Mouse (Mus musculus): ENCODE results near the gene Folr2. TPM values are rescaled to one million over a fixed set of nuclear protein-coding genes. Genes with fewer than 3 reads are reported as not detected.

Gene Folr2
- polyA plus RNA-seq (2014; fragmentation: Nextera tagmentation; extraction: Ambion mirVana): 0.33 and 0.48 TPM in 2 replicates

DNA sequence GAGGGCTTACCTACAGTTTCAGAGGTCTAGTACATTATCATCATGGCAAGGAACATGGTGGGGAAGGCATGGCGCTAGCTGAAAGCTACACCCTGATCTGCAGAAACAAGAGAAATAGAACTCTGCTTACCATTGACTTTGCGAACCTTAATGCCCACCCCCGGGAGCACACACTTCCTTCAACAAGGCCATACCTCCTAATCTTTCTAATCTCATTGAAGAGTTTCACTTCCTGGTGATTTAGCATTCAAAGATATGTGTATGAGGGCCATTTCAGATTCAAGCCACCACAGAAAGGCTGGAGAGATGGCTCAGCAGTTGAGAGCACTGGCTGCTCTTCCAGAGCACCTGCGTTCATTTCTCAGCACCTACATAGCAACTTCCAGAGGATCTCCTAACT, at the start of gene Folr2:
Gene Folr2 (minus strand): TSS at position 101 of the 400 bp plus-strand sequence.
- no peaks in the 10 kb centered on the region for H3K27me3 ChIP-seq (ENCODE audit: control insufficient read depth, insufficient read depth, low read length)
- whole genome bisulfite sequencing: 93% methylated on average over 4 of the region's 4 CpGs
- no peak within 1 kb of the TSS for H3K4me3 ChIP-seq (ENCODE audit: low read depth, low read length)
- H3K27ac ChIP-seq (replicated peaks; ENCODE audit: low read depth, low read length): no peak within 1 kb of the TSS
- H3K36me3 ChIP-seq (ENCODE audit: control insufficient read depth, insufficient read depth, low read length): no peaks in the 10 kb centered on the region
- ATAC-seq (ENCODE audit: insufficient number of reproducible peaks, low FRiP score, low TSS enrichment, low read depth) (no peak), DNase-seq (ENCODE audit: low spot score) (no peak)
- no peaks in the 10 kb centered on the region for H3K9me3 ChIP-seq (ENCODE audit: control insufficient read depth, low read length)
- no peak within 1 kb of the TSS for H3K4me2 ChIP-seq (ENCODE audit: low read depth, severe bottlenecking)
- H3K9ac ChIP-seq (ENCODE audit: low read length): no peak within 1 kb of the TSS
- no peaks in the 10 kb centered on the region for H3K4me1 ChIP-seq (ENCODE audit: control insufficient read depth, insufficient read depth, low read length)

GRCm38 (mm10) chr7:101906696-101907095, 49.7 kb upstream of the Folr2 start:
- Histone ChIP-seq H3K4me2 (ENCODE audit: low read depth, severe bottlenecking) (peak overlapping the region; percentile 72), H3K9me3 (ENCODE audit: control insufficient read depth, low read length) (no peaks in the 10 kb centered on the region), H3K36me3 (ENCODE audit: control insufficient read depth, insufficient read depth, low read length) (peaks cover 11% of the 10 kb centered on the region; the same call in 1 of the 2 replicates), H3K4me1 (ENCODE audit: control insufficient read depth, insufficient read depth, low read length) (peaks cover 8% of the 10 kb centered on the region; the same call in 1 of the 2 replicates), H3K9ac (ENCODE audit: low read length) (peak overlapping the region; percentile 87), H3K27ac (replicated peaks; ENCODE audit: low read depth, low read length) (no peak overlapping the region), H3K4me3 (ENCODE audit: low read depth, low read length) (peak overlapping the region; percentile 75), H3K27me3 (ENCODE audit: control insufficient read depth, insufficient read depth, low read length) (no peaks in the 10 kb centered on the region)
- ATAC-seq (ENCODE audit: insufficient number of reproducible peaks, low FRiP score, low TSS enrichment, low read depth) (no peak), DNase-seq (ENCODE audit: low spot score) (no peak)
- WGBS: 81% methylated on average over 8 of the region's 8 CpGs

- 14% methylated on average over 11 of the region's 11 CpGs for WGBS
- H3K4me2 ChIP-seq (ENCODE audit: low read depth, severe bottlenecking): peak within 1 kb of the TSS; percentile 72
- ATAC-seq (ENCODE audit: insufficient number of reproducible peaks, low FRiP score, low TSS enrichment, low read depth) (no peak), DNase-seq (ENCODE audit: low spot score) (no peak)
- H3K9ac ChIP-seq (ENCODE audit: low read length): peak within 1 kb of the TSS; percentile 87
- peaks cover 11% of the 10 kb centered on the region; the same call in 1 of the 2 replicates for H3K36me3 ChIP-seq (ENCODE audit: control insufficient read depth, insufficient read depth, low read length)
- peak within 1 kb of the TSS; percentile 75 for H3K4me3 ChIP-seq (ENCODE audit: low read depth, low read length)
- peak within 1 kb of the TSS; percentile 93 for H3K27ac ChIP-seq (replicated peaks; ENCODE audit: low read depth, low read length)
- no peaks in the 10 kb centered on the region for H3K27me3 ChIP-seq (ENCODE audit: control insufficient read depth, insufficient read depth, low read length)
- H3K9me3 ChIP-seq (ENCODE audit: control insufficient read depth, low read length): no peaks in the 10 kb centered on the region
- peaks cover 8% of the 10 kb centered on the region; the same call in 1 of the 2 replicates for H3K4me1 ChIP-seq (ENCODE audit: control insufficient read depth, insufficient read depth, low read length)
Measured at GRCm38 (mm10) chr7:101906287-101906681, 49.3 kb upstream of the Folr2 start, which contains the start of gene Tomt. TSS of gene Tomt (minus strand) at chr7:101906359.

DNA sequence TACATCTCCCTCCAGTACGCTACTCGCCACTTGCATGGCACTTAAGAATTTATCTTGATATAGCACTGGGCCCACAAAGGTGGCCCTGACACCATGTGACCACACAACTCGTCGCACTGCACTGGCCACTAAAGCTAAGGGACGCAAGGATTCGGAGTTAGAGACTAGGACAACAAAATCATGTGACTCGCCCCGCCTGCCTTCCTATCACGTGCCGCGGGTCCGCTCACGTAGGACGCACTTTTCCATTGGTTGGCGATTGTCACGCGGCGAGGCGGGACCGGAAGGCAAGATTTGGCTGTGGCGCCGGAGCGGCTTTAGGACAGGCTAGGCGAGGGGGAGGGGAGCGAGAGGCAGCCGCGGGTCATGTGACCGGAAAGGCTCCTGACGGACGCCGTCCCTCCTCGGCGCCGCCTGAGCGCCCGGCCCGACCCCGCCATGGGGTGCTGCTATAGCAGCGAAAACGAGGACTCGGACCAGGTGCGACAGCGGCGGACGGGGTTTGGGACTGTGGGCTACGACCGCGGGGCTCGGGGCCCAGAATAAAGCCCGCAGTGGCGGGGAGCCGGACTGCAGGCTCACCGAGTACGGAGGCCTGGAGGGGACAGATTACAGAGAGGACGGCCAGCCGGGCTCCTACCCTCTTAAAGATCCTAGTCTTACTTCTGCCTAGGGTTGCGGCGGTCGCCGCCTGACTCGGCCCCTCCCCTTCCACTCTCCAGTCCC, 48.7 kb upstream of the Folr2 start, which contains the start of gene Lamtor1:
Gene Lamtor1 (plus strand): TSS at position 344 of the 726 bp plus-strand sequence.
- peak within 1 kb of the TSS; percentile 75 for H3K4me3 ChIP-seq (ENCODE audit: low read depth, low read length)
- peak within 1 kb of the TSS; percentile 72 for H3K4me2 ChIP-seq (ENCODE audit: low read depth, severe bottlenecking)
- DNase-seq (ENCODE audit: low spot score): peak; percentile 100
- peaks cover 10% of the 10 kb centered on the region; the same call in 1 of the 2 replicates for H3K4me1 ChIP-seq (ENCODE audit: control insufficient read depth, insufficient read depth, low read length)
- no peaks in the 10 kb centered on the region for H3K9me3 ChIP-seq (ENCODE audit: control insufficient read depth, low read length)
- H3K27me3 ChIP-seq (ENCODE audit: control insufficient read depth, insufficient read depth, low read length): no peaks in the 10 kb centered on the region
- H3K27ac ChIP-seq (replicated peaks; ENCODE audit: low read depth, low read length): peak within 1 kb of the TSS; percentile 93
- H3K9ac ChIP-seq (ENCODE audit: low read length): peak within 1 kb of the TSS; percentile 87
- 0% methylated on average over 56 of the region's 61 CpGs for WGBS
- peaks cover 9% of the 10 kb centered on the region; the same call in 1 of the 2 replicates for H3K36me3 ChIP-seq (ENCODE audit: control insufficient read depth, insufficient read depth, low read length)
- ATAC-seq (ENCODE audit: insufficient number of reproducible peaks, low FRiP score, low TSS enrichment, low read depth): peak; percentile 98

DNA sequence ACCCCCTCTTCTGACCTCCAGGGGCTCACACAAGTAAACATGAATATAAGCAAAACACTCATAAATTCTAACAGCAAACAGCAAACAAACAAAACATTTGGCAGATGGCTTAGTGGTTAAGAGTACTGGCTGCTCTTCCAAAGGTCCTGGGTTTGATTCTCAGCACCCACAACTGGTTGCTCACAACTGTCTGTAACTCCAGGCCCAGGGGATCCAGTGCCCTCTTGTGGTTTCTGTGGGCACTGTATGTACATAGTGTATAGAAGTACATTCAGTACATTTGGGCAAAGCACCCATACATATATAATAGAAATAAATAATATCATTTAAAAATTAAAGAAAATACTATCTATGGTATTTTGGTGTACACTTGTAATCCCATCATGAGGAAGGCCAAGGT, 45.9 kb upstream of the Folr2 start:
- H3K27ac ChIP-seq (replicated peaks; ENCODE audit: low read depth, low read length): no peak overlapping the region
- H3K4me1 ChIP-seq (ENCODE audit: control insufficient read depth, insufficient read depth, low read length): peaks cover 10% of the 10 kb centered on the region; the same call in 1 of the 2 replicates
- ATAC-seq (ENCODE audit: insufficient number of reproducible peaks, low FRiP score, low TSS enrichment, low read depth) (no peak), DNase-seq (ENCODE audit: low spot score) (no peak)
- H3K36me3 ChIP-seq (ENCODE audit: control insufficient read depth, insufficient read depth, low read length): peaks cover 6% of the 10 kb centered on the region; the same call in 1 of the 2 replicates
- H3K4me2 ChIP-seq (ENCODE audit: low read depth, severe bottlenecking): no peak overlapping the region
- H3K9ac ChIP-seq (ENCODE audit: low read length): no peak overlapping the region
- no peaks in the 10 kb centered on the region for H3K27me3 ChIP-seq (ENCODE audit: control insufficient read depth, insufficient read depth, low read length)
- no peaks in the 10 kb centered on the region for H3K9me3 ChIP-seq (ENCODE audit: control insufficient read depth, low read length)
- no peak overlapping the region for H3K4me3 ChIP-seq (ENCODE audit: low read depth, low read length)

DNA sequence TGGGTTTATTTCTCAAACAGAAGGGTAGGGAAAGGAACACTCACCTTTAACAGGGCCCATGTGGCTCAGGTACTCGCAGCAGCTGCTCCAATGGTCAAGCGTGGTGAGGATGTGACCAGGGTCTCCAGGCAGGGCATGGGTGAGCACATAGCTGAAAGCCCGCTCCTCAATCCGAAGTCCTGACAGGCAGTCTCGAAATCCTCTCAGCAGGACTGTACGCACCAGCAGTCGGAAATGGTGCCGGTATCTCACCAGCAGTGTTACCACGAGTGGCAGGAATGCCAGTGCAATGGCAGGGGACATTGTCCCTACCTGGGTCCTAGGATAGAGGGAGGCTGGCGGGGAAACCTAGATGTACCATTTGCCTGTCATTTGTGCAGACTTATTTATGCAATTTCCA, 45.0 kb upstream of the Folr2 start:
- Histone ChIP-seq H3K9ac (ENCODE audit: low read length) (no peak overlapping the region), H3K9me3 (ENCODE audit: control insufficient read depth, low read length) (no peaks in the 10 kb centered on the region), H3K27me3 (ENCODE audit: control insufficient read depth, insufficient read depth, low read length) (no peaks in the 10 kb centered on the region), H3K4me1 (ENCODE audit: control insufficient read depth, insufficient read depth, low read length) (peaks cover 10% of the 10 kb centered on the region; the same call in 1 of the 2 replicates), H3K27ac (replicated peaks; ENCODE audit: low read depth, low read length) (no peak overlapping the region), H3K4me2 (ENCODE audit: low read depth, severe bottlenecking) (no peak overlapping the region), H3K4me3 (ENCODE audit: low read depth, low read length) (no peak overlapping the region), H3K36me3 (ENCODE audit: control insufficient read depth, insufficient read depth, low read length) (peaks cover 6% of the 10 kb centered on the region; the same call in 1 of the 2 replicates)
- ATAC-seq (ENCODE audit: insufficient number of reproducible peaks, low FRiP score, low TSS enrichment, low read depth) (no peak), DNase-seq (ENCODE audit: low spot score) (no peak)
- WGBS: 96% methylated on average over 10 of the region's 10 CpGs

- Histone ChIP-seq H3K36me3 (ENCODE audit: control insufficient read depth, insufficient read depth, low read length) (peaks cover 6% of the 10 kb centered on the region; the same call in 1 of the 2 replicates), H3K4me3 (ENCODE audit: low read depth, low read length) (no peak overlapping the region), H3K4me2 (ENCODE audit: low read depth, severe bottlenecking) (no peak overlapping the region), H3K27ac (replicated peaks; ENCODE audit: low read depth, low read length) (no peak overlapping the region), H3K9ac (ENCODE audit: low read length) (no peak overlapping the region), H3K4me1 (ENCODE audit: control insufficient read depth, insufficient read depth, low read length) (0 out of 2 replicates have a peak, but pooled peaks cover 4% of the 10 kb centered on the region), H3K9me3 (ENCODE audit: control insufficient read depth, low read length) (no peaks in the 10 kb centered on the region), H3K27me3 (ENCODE audit: control insufficient read depth, insufficient read depth, low read length) (no peaks in the 10 kb centered on the region)
- WGBS: 89% methylated on average over 16 of the region's 16 CpGs
- DNase-seq (ENCODE audit: low spot score) (no peak), ATAC-seq (ENCODE audit: insufficient number of reproducible peaks, low FRiP score, low TSS enrichment, low read depth) (no peak)
Measured at GRCm38 (mm10) chr7:101900331-101901097, 43.5 kb upstream of the Folr2 start.

Data from limb, embryonic 11.5 days (tissue).